Mouse (Mus musculus): ENCODE measurements around the gene Olfr1181. TPM values are rescaled to one million over a fixed set of nuclear protein-coding genes. Genes with fewer than 3 reads are reported as not detected.
"Not testable (repeated sequence)": the region's sequence is repeated elsewhere in the genome, so short reads cannot be mapped to it uniquely, and the experiment has no call there.

The Olfr1181 gene
- not detected in 2 replicates for polyA plus RNA-seq (2012)

DNA sequence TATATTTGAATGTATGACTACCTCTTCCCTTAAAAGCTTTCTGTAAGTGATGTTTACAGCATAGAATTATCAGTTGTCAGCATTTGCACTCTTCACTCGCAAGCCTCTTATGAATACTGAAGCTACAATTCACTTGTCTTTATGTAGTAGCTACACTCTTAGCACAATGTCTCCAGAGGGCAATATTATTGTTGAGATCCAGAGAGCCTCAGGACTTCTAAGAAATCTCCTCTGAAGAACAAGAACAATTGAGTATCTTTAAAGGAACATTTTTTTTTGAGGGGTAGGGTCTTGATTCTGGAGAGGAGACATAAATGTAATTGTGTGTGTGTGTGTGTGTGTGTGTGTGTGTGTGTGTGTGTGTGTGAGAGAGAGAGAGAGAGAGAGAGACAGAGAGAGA lies at the start of gene Olfr1181:
TSS of gene Olfr1181 (minus strand) at position 101 of the 400 bp plus-strand sequence.
- Histone ChIP-seq H3K36me3 (ENCODE audit: control insufficient read depth) (no peaks in the 10 kb centered on the region), H3K4me3 (replicated peaks) (no peak within 1 kb of the TSS), H3K9me3 (ENCODE audit: control insufficient read depth, low read length) (peaks cover 4% of the 10 kb centered on the region; the same call in 1 of the 2 replicates), H3K27me3 (ENCODE audit: control insufficient read depth) (no peaks in the 10 kb centered on the region), H3K4me1 (ENCODE audit: control insufficient read depth) (no peaks in the 10 kb centered on the region)
- no peak for TF ChIP-seq GATA1 (IDR thresholded peaks at IDR 0.05; ENCODE audit: low read length)
- TF ChIP-seq TAL1 (IDR thresholded peaks at IDR 0.05; ENCODE audit: low read length): no peak

DNA sequence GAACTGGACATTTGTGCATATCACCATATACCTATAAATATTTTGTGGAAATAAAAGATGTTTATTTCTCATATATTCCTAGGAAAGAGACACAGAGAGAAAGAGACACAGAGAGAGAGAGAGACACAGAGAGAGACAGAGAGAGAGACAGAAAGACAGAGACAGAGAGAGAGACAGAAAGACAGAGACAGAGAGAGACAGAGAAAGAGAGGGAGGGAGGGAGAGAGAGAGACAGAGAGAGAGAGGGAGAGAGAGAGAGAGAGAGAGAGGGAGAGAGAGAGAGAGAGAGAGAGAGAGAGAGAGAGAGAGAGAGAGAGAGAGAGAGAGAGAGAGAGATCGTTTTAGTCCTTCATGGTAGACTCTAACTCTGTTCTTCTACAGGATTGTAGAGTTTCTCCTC lies 28.6 kb upstream of the Olfr1181 start, which contains the start of gene Olfr1183:
TSS of gene Olfr1183 (plus strand) at position 301 of the 400 bp plus-strand sequence.
- H3K9me3 ChIP-seq (ENCODE audit: control insufficient read depth, low read length); H3K4me1 ChIP-seq (ENCODE audit: control insufficient read depth); H3K4me3 ChIP-seq (replicated peaks); H3K27me3 ChIP-seq (ENCODE audit: control insufficient read depth); H3K36me3 ChIP-seq (ENCODE audit: control insufficient read depth): not testable (repeated sequence)

DNA sequence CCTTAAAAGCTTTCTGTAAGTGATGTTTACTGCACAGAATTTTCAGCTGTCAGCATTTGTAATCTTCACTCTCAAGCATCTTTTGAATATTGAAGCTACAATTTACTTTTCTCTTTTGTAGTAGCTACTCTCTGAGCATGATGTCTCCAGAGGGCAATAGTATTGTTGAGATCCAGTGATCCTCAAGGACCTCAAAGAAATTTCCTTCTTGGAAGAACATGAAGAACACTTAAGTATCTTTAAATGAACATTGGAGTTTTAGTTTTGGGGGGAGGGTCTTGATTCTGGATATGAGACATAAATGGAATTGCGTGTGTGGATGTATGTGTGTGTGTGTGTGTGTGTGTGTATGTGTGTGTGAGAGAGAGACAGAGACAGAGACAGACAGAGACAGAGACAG lies 23.1 kb upstream of the Olfr1181 start, which contains the start of gene Gm13757:
TSS of gene Gm13757 (minus strand) at position 101 of the 400 bp plus-strand sequence.
- H3K4me3 ChIP-seq (replicated peaks): no peak within 1 kb of the TSS
- H3K36me3 ChIP-seq (ENCODE audit: control insufficient read depth): no peaks in the 10 kb centered on the region
- TF ChIP-seq GATA1 (IDR thresholded peaks at IDR 0.05; ENCODE audit: low read length) (no peak), TAL1 (IDR thresholded peaks at IDR 0.05; ENCODE audit: low read length) (no peak)
- H3K9me3 ChIP-seq (ENCODE audit: control insufficient read depth, low read length): no peaks in the 10 kb centered on the region
- H3K27me3 ChIP-seq (ENCODE audit: control insufficient read depth): no peaks in the 10 kb centered on the region
- no peaks in the 10 kb centered on the region for H3K4me1 ChIP-seq (ENCODE audit: control insufficient read depth)

DNA sequence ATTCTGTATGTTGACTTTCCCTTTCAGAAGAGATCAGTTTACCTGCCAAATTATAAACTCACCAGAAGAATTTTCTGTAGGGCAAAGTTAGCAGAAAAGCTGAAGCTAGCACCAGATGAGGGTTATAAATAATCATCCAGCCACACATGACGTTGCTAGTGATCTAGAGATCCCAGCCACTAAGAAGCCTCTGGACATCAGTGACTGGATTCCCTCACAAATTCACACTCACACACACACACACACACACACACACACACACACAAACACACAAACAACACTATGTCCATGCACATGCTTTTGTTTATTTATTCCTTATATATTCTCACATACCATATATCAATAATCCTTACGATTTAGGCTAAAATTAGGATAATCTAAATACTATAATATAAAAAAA lies 6.9 kb downstream of the Olfr1181 start, which contains the start of gene Olfr1180:
TSS of gene Olfr1180 (minus strand) at position 101 of the 400 bp plus-strand sequence.
- TF ChIP-seq TAL1 (IDR thresholded peaks at IDR 0.05; ENCODE audit: low read length) (no peak), GATA1 (IDR thresholded peaks at IDR 0.05; ENCODE audit: low read length) (no peak)

GRCm38 (mm10) chr2:88406353-88406752 lies 19.6 kb downstream of the Olfr1181 start, which contains the start of gene Olfr1179:
Gene Olfr1179 (minus strand): TSS chr2:88406453.
- Histone ChIP-seq H3K27me3 (ENCODE audit: control insufficient read depth) (no peaks in the 10 kb centered on the region), H3K36me3 (ENCODE audit: control insufficient read depth) (no peaks in the 10 kb centered on the region), H3K4me3 (replicated peaks) (no peak within 1 kb of the TSS), H3K4me1 (ENCODE audit: control insufficient read depth) (no peaks in the 10 kb centered on the region), H3K9me3 (ENCODE audit: control insufficient read depth, low read length) (no peaks in the 10 kb centered on the region; the same call in 1 of the 2 replicates)
- TF ChIP-seq GATA1 (IDR thresholded peaks at IDR 0.05; ENCODE audit: low read length) (no peak), TAL1 (IDR thresholded peaks at IDR 0.05; ENCODE audit: low read length) (no peak)

More for the DNA sequence above, 6.9 kb downstream of the Olfr1181 start, which contains the start of gene Olfr1180:
- H3K4me1 ChIP-seq (ENCODE audit: control insufficient read depth): no peaks in the 10 kb centered on the region
- H3K27me3 ChIP-seq (ENCODE audit: control insufficient read depth): no peaks in the 10 kb centered on the region
- no peak within 1 kb of the TSS for H3K4me3 ChIP-seq (replicated peaks)
- no peaks in the 10 kb centered on the region for H3K9me3 ChIP-seq (ENCODE audit: control insufficient read depth, low read length)
- no peaks in the 10 kb centered on the region for H3K36me3 ChIP-seq (ENCODE audit: control insufficient read depth)

GRCm38 (mm10) chr2:88386762-88387161 lies 39.2 kb downstream of the Olfr1181 start, which contains the start of gene Olfr1178:
Gene Olfr1178 (plus strand): TSS chr2:88387062.
- Histone ChIP-seq H3K9me3 (ENCODE audit: control insufficient read depth, low read length) (0 out of 2 replicates have a peak, but pooled peaks cover 2% of the 10 kb centered on the region), H3K27me3 (ENCODE audit: control insufficient read depth) (no peaks in the 10 kb centered on the region), H3K36me3 (ENCODE audit: control insufficient read depth) (no peaks in the 10 kb centered on the region), H3K4me1 (ENCODE audit: control insufficient read depth) (no peaks in the 10 kb centered on the region), H3K4me3 (replicated peaks) (no peak within 1 kb of the TSS)
- TF ChIP-seq TAL1 (IDR thresholded peaks at IDR 0.05; ENCODE audit: low read length) (no peak), GATA1 (IDR thresholded peaks at IDR 0.05; ENCODE audit: low read length) (no peak)

Other genes starting within 250 kb of the Olfr1181 start
- gene Olfr1168, start 244.3 kb downstream of the Olfr1181 start, polyA plus RNA-seq (2012): not detected in 2 replicates
- not detected in 2 replicates for gene Olfr1170, start 197.8 kb downstream of the Olfr1181 start, polyA plus RNA-seq (2012)
- not detected in 2 replicates for gene Olfr1173, start 146.3 kb downstream of the Olfr1181 start, polyA plus RNA-seq (2012)
- gene Olfr1174-ps, start 111.0 kb downstream of the Olfr1181 start, polyA plus RNA-seq (2012): not detected in 2 replicates
- not detected in 2 replicates for gene Olfr1175-ps, start 99.0 kb downstream of the Olfr1181 start, polyA plus RNA-seq (2012)
- gene Olfr1176, start 89.5 kb downstream of the Olfr1181 start, polyA plus RNA-seq (2012): 0.02 TPM in 1 of 2 replicates, not detected in the other
- gene Olfr1177-ps, start 79.7 kb downstream of the Olfr1181 start, polyA plus RNA-seq (2012): not detected in 2 replicates
- not detected in 2 replicates for gene Olfr1178, start 39.1 kb downstream of the Olfr1181 start, polyA plus RNA-seq (2012)
- gene Olfr1179, start 19.7 kb downstream of the Olfr1181 start, polyA plus RNA-seq (2012): not detected in 2 replicates
- gene Olfr1180, start 7.0 kb downstream of the Olfr1181 start, polyA plus RNA-seq (2012): not detected in 2 replicates
- gene Gm13757, start 23.0 kb upstream of the Olfr1181 start, polyA plus RNA-seq (2012): not detected in 2 replicates
- not detected in 2 replicates for gene Olfr1183, start 28.7 kb upstream of the Olfr1181 start, polyA plus RNA-seq (2012)
- 0.01 TPM in 1 of 2 replicates, not detected in the other for gene Olfr1184, start 57.4 kb upstream of the Olfr1181 start, polyA plus RNA-seq (2012)
- gene Olfr1185-ps1, start 67.1 kb upstream of the Olfr1181 start, polyA plus RNA-seq (2012): not detected in 2 replicates
- gene Olfr1186, start 92.4 kb upstream of the Olfr1181 start, polyA plus RNA-seq (2012): not detected in 2 replicates
- gene Olfr1188, start 130.8 kb upstream of the Olfr1181 start, polyA plus RNA-seq (2012): not detected in 2 replicates
- gene Olfr1189, start 160.3 kb upstream of the Olfr1181 start, polyA plus RNA-seq (2012): not detected in 2 replicates
- 0.01 TPM in 1 of 2 replicates, not detected in the other for gene Olfr1191-ps1, start 214.4 kb upstream of the Olfr1181 start, polyA plus RNA-seq (2012)
- not detected in 2 replicates for gene Olfr1192-ps1, start 222.3 kb upstream of the Olfr1181 start, polyA plus RNA-seq (2012)
- not detected in 2 replicates for gene Olfr1193, start 249.5 kb upstream of the Olfr1181 start, polyA plus RNA-seq (2012)